Mouse (Mus musculus): Measurements from ENCODE around the gene Tcap. TPM values are rescaled to one million over a fixed set of nuclear protein-coding genes. Genes with fewer than 3 reads are reported as not detected.
A peak's percentile ranks its signal among the peaks of the same experiment; 100 is the strongest.

Gene Tcap
- total and polyA plus RNA-seq, 2 experiments, result 0.10 to 3.5 TPM

- no peak for DNase-seq (ENCODE audit: extremely low read depth, low read depth, low spot score)
- no peak overlapping the region for H3K9ac ChIP-seq (ENCODE audit: low read depth, low read length)
- peaks cover 4% of the 10 kb centered on the region; the same call in 1 of the 2 replicates for H3K36me3 ChIP-seq (ENCODE audit: control insufficient read depth, insufficient read depth, low read length)
- no peaks in the 10 kb centered on the region for H3K27me3 ChIP-seq (ENCODE audit: control insufficient read depth, insufficient read depth, low read length)
- H3K27ac ChIP-seq (replicated peaks; ENCODE audit: insufficient read depth, low read depth, low read length), result no peak overlapping the region
- peaks cover 6% of the 10 kb centered on the region; the same call in 1 of the 2 replicates for H3K79me2 ChIP-seq (ENCODE audit: control insufficient read depth, insufficient read depth, low read length)
- 78% methylated on average over 10 of the region's 10 CpGs for WGBS
- no peak overlapping the region for H3K4me3 ChIP-seq (ENCODE audit: insufficient read depth, low read depth, low read length)
- no peak for TF ChIP-seq CTCF (IDR thresholded peaks at IDR 0.05; ENCODE audit: low read depth, low read length)
- no peak for TF ChIP-seq POLR2A (IDR thresholded peaks at IDR 0.05; ENCODE audit: extremely low read depth, insufficient read depth, low read length)
- H3K4me1 ChIP-seq (ENCODE audit: control insufficient read depth, insufficient read depth, low read length), result no peaks in the 10 kb centered on the region
Observed at GRCm38 (mm10) chr11:98371556-98372240, 11.9 kb upstream of the Tcap start.

- H3K9ac ChIP-seq (ENCODE audit: low read depth, low read length), result no peak overlapping the region
- WGBS, result 11% methylated on average over 2 of the region's 2 CpGs
- TF ChIP-seq CTCF (IDR thresholded peaks at IDR 0.05; ENCODE audit: low read depth, low read length) (peak; percentile 72), POLR2A (IDR thresholded peaks at IDR 0.05; ENCODE audit: extremely low read depth, insufficient read depth, low read length) (no peak)
- no peak overlapping the region for H3K4me3 ChIP-seq (ENCODE audit: insufficient read depth, low read depth, low read length)
- DNase-seq (ENCODE audit: extremely low read depth, low read depth, low spot score), result peak; percentile 37
- peaks cover 3% of the 10 kb centered on the region; the same call in 1 of the 2 replicates for H3K79me2 ChIP-seq (ENCODE audit: control insufficient read depth, insufficient read depth, low read length)
- no peaks in the 10 kb centered on the region for H3K27me3 ChIP-seq (ENCODE audit: control insufficient read depth, insufficient read depth, low read length)
- peaks cover 4% of the 10 kb centered on the region; the same call in 1 of the 2 replicates for H3K36me3 ChIP-seq (ENCODE audit: control insufficient read depth, insufficient read depth, low read length)
- H3K4me1 ChIP-seq (ENCODE audit: control insufficient read depth, insufficient read depth, low read length), result no peaks in the 10 kb centered on the region
- H3K27ac ChIP-seq (replicated peaks; ENCODE audit: insufficient read depth, low read depth, low read length), result no peak overlapping the region
Observed at GRCm38 (mm10) chr11:98372406-98372805, 11.2 kb upstream of the Tcap start.

GRCm38 (mm10) chr11:98373244-98373643, 10.4 kb upstream of the Tcap start:
- no peak for DNase-seq (ENCODE audit: extremely low read depth, low read depth, low spot score)
- no peak for TF ChIP-seq CTCF (IDR thresholded peaks at IDR 0.05; ENCODE audit: low read depth, low read length)
- no peak for TF ChIP-seq POLR2A (IDR thresholded peaks at IDR 0.05; ENCODE audit: extremely low read depth, insufficient read depth, low read length)
- Histone ChIP-seq H3K27me3 (ENCODE audit: control insufficient read depth, insufficient read depth, low read length) (no peaks in the 10 kb centered on the region), H3K4me1 (ENCODE audit: control insufficient read depth, insufficient read depth, low read length) (no peaks in the 10 kb centered on the region), H3K36me3 (ENCODE audit: control insufficient read depth, insufficient read depth, low read length) (peaks cover 8% of the 10 kb centered on the region; the same call in 1 of the 2 replicates), H3K9ac (ENCODE audit: low read depth, low read length) (no peak overlapping the region), H3K27ac (replicated peaks; ENCODE audit: insufficient read depth, low read depth, low read length) (no peak overlapping the region), H3K79me2 (ENCODE audit: control insufficient read depth, insufficient read depth, low read length) (no peaks in the 10 kb centered on the region), H3K4me3 (ENCODE audit: insufficient read depth, low read depth, low read length) (no peak overlapping the region)
- 94% methylated on average over 6 of the region's 6 CpGs for WGBS

- TF ChIP-seq POLR2A (IDR thresholded peaks at IDR 0.05; ENCODE audit: extremely low read depth, insufficient read depth, low read length), result no peak
- TF ChIP-seq CTCF (IDR thresholded peaks at IDR 0.05; ENCODE audit: low read depth, low read length), result no peak
- Histone ChIP-seq H3K27ac (replicated peaks; ENCODE audit: insufficient read depth, low read depth, low read length) (no peak overlapping the region), H3K79me2 (ENCODE audit: control insufficient read depth, insufficient read depth, low read length) (no peaks in the 10 kb centered on the region), H3K27me3 (ENCODE audit: control insufficient read depth, insufficient read depth, low read length) (no peaks in the 10 kb centered on the region), H3K9ac (ENCODE audit: low read depth, low read length) (no peak overlapping the region), H3K4me1 (ENCODE audit: control insufficient read depth, insufficient read depth, low read length) (no peaks in the 10 kb centered on the region), H3K4me3 (ENCODE audit: insufficient read depth, low read depth, low read length) (no peak overlapping the region), H3K36me3 (ENCODE audit: control insufficient read depth, insufficient read depth, low read length) (peaks cover 8% of the 10 kb centered on the region; the same call in 1 of the 2 replicates)
- no peak for DNase-seq (ENCODE audit: extremely low read depth, low read depth, low spot score)
- WGBS, result 94% methylated on average over 8 of the region's 8 CpGs
Observed at GRCm38 (mm10) chr11:98374266-98374665, 9.3 kb upstream of the Tcap start.

- Histone ChIP-seq H3K9ac (ENCODE audit: low read depth, low read length) (no peak overlapping the region), H3K27me3 (ENCODE audit: control insufficient read depth, insufficient read depth, low read length) (no peaks in the 10 kb centered on the region), H3K36me3 (ENCODE audit: control insufficient read depth, insufficient read depth, low read length) (peaks cover 8% of the 10 kb centered on the region; the same call in 1 of the 2 replicates), H3K79me2 (ENCODE audit: control insufficient read depth, insufficient read depth, low read length) (no peaks in the 10 kb centered on the region), H3K27ac (replicated peaks; ENCODE audit: insufficient read depth, low read depth, low read length) (no peak overlapping the region), H3K4me3 (ENCODE audit: insufficient read depth, low read depth, low read length) (no peak overlapping the region), H3K4me1 (ENCODE audit: control insufficient read depth, insufficient read depth, low read length) (no peaks in the 10 kb centered on the region)
- 91% methylated on average over 5 of the region's 5 CpGs for WGBS
- DNase-seq (ENCODE audit: extremely low read depth, low read depth, low spot score), result no peak
- TF ChIP-seq POLR2A (IDR thresholded peaks at IDR 0.05; ENCODE audit: extremely low read depth, insufficient read depth, low read length) (no peak), CTCF (IDR thresholded peaks at IDR 0.05; ENCODE audit: low read depth, low read length) (no peak)
Observed at GRCm38 (mm10) chr11:98376756-98377155, 6.9 kb upstream of the Tcap start.

GRCm38 (mm10) chr11:98377787-98378186, 5.8 kb upstream of the Tcap start:
- no peaks in the 10 kb centered on the region for H3K27me3 ChIP-seq (ENCODE audit: control insufficient read depth, insufficient read depth, low read length)
- TF ChIP-seq POLR2A (IDR thresholded peaks at IDR 0.05; ENCODE audit: extremely low read depth, insufficient read depth, low read length) (no peak), CTCF (IDR thresholded peaks at IDR 0.05; ENCODE audit: low read depth, low read length) (no peak)
- H3K9ac ChIP-seq (ENCODE audit: low read depth, low read length), result no peak overlapping the region
- no peak for DNase-seq (ENCODE audit: extremely low read depth, low read depth, low spot score)
- peaks cover 8% of the 10 kb centered on the region; the same call in 1 of the 2 replicates for H3K36me3 ChIP-seq (ENCODE audit: control insufficient read depth, insufficient read depth, low read length)
- no peak overlapping the region for H3K4me3 ChIP-seq (ENCODE audit: insufficient read depth, low read depth, low read length)
- 81% methylated on average over 11 of the region's 11 CpGs for WGBS
- no peaks in the 10 kb centered on the region for H3K4me1 ChIP-seq (ENCODE audit: control insufficient read depth, insufficient read depth, low read length)
- H3K27ac ChIP-seq (replicated peaks; ENCODE audit: insufficient read depth, low read depth, low read length), result no peak overlapping the region
- no peaks in the 10 kb centered on the region for H3K79me2 ChIP-seq (ENCODE audit: control insufficient read depth, insufficient read depth, low read length)
